Comparison of ENCODE assay signal across 8 mouse cellular contexts in genomic region chr17:43077540-43077939, GRCm38 (mm10).
A peak's percentile ranks its signal among the peaks of the same experiment; 100 is the strongest.
DNase-seq lines count a peak whose midpoint lies in the region; ATAC-seq and TF ChIP-seq lines count a peak whose summit lies in the region.

No protein-coding gene starts in this region.

- 30% methylated on average over 4 of the region's 4 CpGs for WGBS in liver, embryonic 11.5 days
- WGBS in heart, embryonic 14.5 days: 28% methylated on average over 4 of the region's 4 CpGs
- 43% methylated on average over 4 of the region's 4 CpGs for WGBS in limb, embryonic 14.5 days
- WGBS in stomach, embryonic 15.5 days: 44% methylated on average over 4 of the region's 4 CpGs

- peaks cover 19% of the 10 kb centered on the region for H3K4me1 ChIP-seq in liver, embryonic 11.5 days (replicated peaks; ENCODE audit: control insufficient read depth, insufficient read depth, low read length)
- H3K4me1 ChIP-seq in heart, embryonic 14.5 days (ENCODE audit: control insufficient read depth in 2 of 2, insufficient read depth in 2 of 2, low read length in 2 of 2): peaks cover 3% of the 10 kb centered on the region in 2 experiments; a peak in 2 of 4 replicates
- H3K4me1 ChIP-seq in limb, embryonic 14.5 days (ENCODE audit: control insufficient read depth, insufficient read depth, low read length): no peaks in the 10 kb centered on the region; the same call in none of the 2 replicates
- H3K4me1 ChIP-seq in stomach, embryonic 15.5 days: peaks cover 21% of the 10 kb centered on the region; the same call in 1 of the 2 replicates

- no peaks in the 10 kb centered on the region for H3K27me3 ChIP-seq in liver, embryonic 11.5 days (replicated peaks; ENCODE audit: control insufficient read depth, insufficient read depth, low read length)
- no peaks in the 10 kb centered on the region for H3K27me3 ChIP-seq in heart, embryonic 14.5 days (ENCODE audit: control insufficient read depth, insufficient read depth, low read length)
- no peaks in the 10 kb centered on the region for H3K27me3 ChIP-seq in limb, embryonic 14.5 days (ENCODE audit: control insufficient read depth, insufficient read depth, low read length)
- H3K27me3 ChIP-seq in stomach, embryonic 15.5 days (replicated peaks): no peaks in the 10 kb centered on the region

- peak overlapping the region; percentile 50 for H3K4me2 ChIP-seq in liver, embryonic 11.5 days
- H3K4me2 ChIP-seq in heart, embryonic 14.5 days (ENCODE audit: low read length): peak overlapping the region; percentile 59
- H3K4me2 ChIP-seq in limb, embryonic 14.5 days (replicated peaks; ENCODE audit: low read depth, low read length, severe bottlenecking): no peak overlapping the region
- peak overlapping the region; percentile 38 for H3K4me2 ChIP-seq in stomach, embryonic 15.5 days

- no peak for TF ChIP-seq POLR2A in limb, embryonic 14.5 days (IDR thresholded peaks at IDR 0.05; ENCODE audit: borderline replicate concordance, extremely low read depth, insufficient read depth, insufficient read length)

- peak; percentile 46; the same call in 1 of the 2 replicates for ATAC-seq in liver, embryonic 11.5 days (replicated peaks; ENCODE audit: low FRiP score)
- ATAC-seq in heart, embryonic 14.5 days (ENCODE audit: insufficient number of reproducible peaks, insufficient read depth, low FRiP score, low read depth): no peak
- no peak for ATAC-seq in limb, embryonic 14.5 days (ENCODE audit: low FRiP score, low read depth)
- ATAC-seq in stomach, embryonic 15.5 days (ENCODE audit: insufficient read depth, low FRiP score, low read depth): no peak
- no peak for ATAC-seq in megakaryocyte progenitor cell, adult 5-6 weeks (replicated peaks; ENCODE audit: poor library complexity)

- no peaks in the 10 kb centered on the region for H3K9me3 ChIP-seq in liver, embryonic 11.5 days (ENCODE audit: control insufficient read depth, low read length)
- H3K9me3 ChIP-seq in heart, embryonic 14.5 days (ENCODE audit: control insufficient read depth, low read length): no peaks in the 10 kb centered on the region
- no peaks in the 10 kb centered on the region for H3K9me3 ChIP-seq in limb, embryonic 14.5 days (ENCODE audit: control insufficient read depth, low read length)
- no peaks in the 10 kb centered on the region for H3K9me3 ChIP-seq in stomach, embryonic 15.5 days

- H3K36me3 ChIP-seq in liver, embryonic 11.5 days (ENCODE audit: control insufficient read depth, insufficient read depth, low read length): no peaks in the 10 kb centered on the region
- no peaks in the 10 kb centered on the region for H3K36me3 ChIP-seq in heart, embryonic 14.5 days (ENCODE audit: control insufficient read depth, insufficient read depth, low read length)
- H3K36me3 ChIP-seq in limb, embryonic 14.5 days (ENCODE audit: control insufficient read depth, insufficient read depth, low read length): no peaks in the 10 kb centered on the region
- no peaks in the 10 kb centered on the region for H3K36me3 ChIP-seq in stomach, embryonic 15.5 days

- H3K27ac ChIP-seq in liver, embryonic 11.5 days (ENCODE audit: low read depth, low read length): peak overlapping the region; percentile 43; the same call in 1 of the 2 replicates
- peak overlapping the region; percentile 17 to 37; a peak in 1 of 4 replicates for H3K27ac ChIP-seq in heart, embryonic 14.5 days (replicated peaks in 1 of 2; ENCODE audit: control insufficient read depth in 1 of 2, insufficient read depth in 1 of 2, low read depth in 2 of 2, low read length in 2 of 2)
- 0 out of 2 replicates have a peak overlapping the region, but pooled peaks have one; percentile 27 for H3K27ac ChIP-seq in limb, embryonic 14.5 days (replicated peaks; ENCODE audit: low read depth, low read length)
- H3K27ac ChIP-seq in stomach, embryonic 15.5 days: peak overlapping the region; percentile 42; the same call in 1 of the 2 replicates

- peak overlapping the region; percentile 37 for H3K9ac ChIP-seq in liver, embryonic 11.5 days (ENCODE audit: low read depth, low read length)
- H3K9ac ChIP-seq in heart, embryonic 14.5 days (ENCODE audit: low read length): peak overlapping the region; percentile 28; the same call in 1 of the 2 replicates
- H3K9ac ChIP-seq in limb, embryonic 14.5 days (ENCODE audit: low read depth, low read length, severe bottlenecking): no peak overlapping the region
- no peak overlapping the region for H3K9ac ChIP-seq in stomach, embryonic 15.5 days

- DNase-seq in liver, embryonic 11.5 days (ENCODE audit: low spot score): no peak
- no peak for DNase-seq in liver
- DNase-seq in limb, embryonic 14.5 days (ENCODE audit: low spot score): no peak
- no peak for DNase-seq in right cerebral cortex, postnatal 14 days
- no peak for DNase-seq in urinary bladder, postnatal 10 days (ENCODE audit: low spot score)

- H3K4me3 ChIP-seq in liver, embryonic 11.5 days (ENCODE audit: low read depth, low read length): no peak overlapping the region
- H3K4me3 ChIP-seq in heart, embryonic 14.5 days (ENCODE audit: control insufficient read depth in 1 of 2, insufficient read depth in 1 of 2, low read depth in 1 of 2, low read length in 2 of 2): peak overlapping the region in 1 of 2 experiments; percentile 18; a peak in 1 of 4 replicates
- no peak overlapping the region for H3K4me3 ChIP-seq in limb, embryonic 14.5 days (replicated peaks; ENCODE audit: low read length)
- H3K4me3 ChIP-seq in stomach, embryonic 15.5 days (replicated peaks): no peak overlapping the region

Comparison
In these comparisons a context has a peak if more than half of its experiments do, and no peak if none do; other contexts are left out.
1. H3K9ac ChIP-seq: peak in liver, embryonic 11.5 days (single experiment) and heart, embryonic 14.5 days (single experiment); none in limb, embryonic 14.5 days (single experiment) and stomach, embryonic 15.5 days (single experiment).
2. Peak in every context shown above with its lines, with median percentiles within 50 percentile points of each other: H3K27ac ChIP-seq.